Mouse (Mus musculus) limb, embryonic 12.5 days (tissue): ENCODE measurements around the gene Gchfr. TPM values are rescaled to one million over a fixed set of nuclear protein-coding genes. Genes with fewer than 3 reads are reported as not detected.
A peak's percentile ranks its signal among the peaks of the same experiment; 100 is the strongest.

ENCODE experiments used
- ATAC-seq: fragments of 200-750 bp; cut with Nextera tagmentation; 2 replicates; pipeline ENCODE4 v1.8.0; 2017; ENCODE audit warnings: low read depth, moderate TSS enrichment; ENCODE audit not compliant: insufficient number of reproducible peaks, insufficient read depth, low FRiP score, low TSS enrichment
- H3K27ac ChIP-seq: fragments of 300-500 bp; sonication (generic); 2 replicates; pipeline ENCODE4 v1.5.1; 2016; ENCODE audit warnings: mild to moderate bottlenecking, moderate library complexity
- H3K27me3 ChIP-seq: fragments of 300-500 bp; sonication (generic); 2 replicates; pipeline ENCODE4 v1.6.1; 2016; ENCODE audit warnings: mild to moderate bottlenecking, moderate library complexity
- H3K36me3 ChIP-seq: fragments of 300-500 bp; sonication (generic); 2 replicates; pipeline ENCODE4 v1.6.1; 2016; ENCODE audit warnings: mild to moderate bottlenecking, moderate library complexity
- H3K4me1 ChIP-seq: fragments of 300-500 bp; sonication (generic); replicated peaks from 2 replicates; pipeline ENCODE4 v1.6.1; 2016
- H3K4me2 ChIP-seq: fragments of 300-500 bp; sonication (generic); 2 replicates; pipeline ENCODE4 v1.6.1; 2016; ENCODE audit warnings: mild to moderate bottlenecking, moderate library complexity
- H3K4me3 ChIP-seq: fragments of 300-500 bp; sonication (generic); replicated peaks from 2 replicates; pipeline ENCODE4 v1.5.1; 2016; ENCODE audit warnings: mild to moderate bottlenecking
- H3K9ac ChIP-seq: fragments of 300-500 bp; sonication (generic); replicated peaks from 2 replicates; pipeline ENCODE4 v1.6.1; 2016; ENCODE audit warnings: mild to moderate bottlenecking, moderate library complexity
- H3K9me3 ChIP-seq: fragments of 300-500 bp; sonication (generic); 2 replicates; pipeline ENCODE4 v1.6.1; 2016; ENCODE audit warnings: mild to moderate bottlenecking, moderate library complexity
- WGBS: fragments of 180-500 bp; shearing (Covaris S2); methylation state at CpG from one replicate; pipeline ENCODE4 v1.1.7; 2016; 5-methylcytosine and 5-hydroxymethylcytosine counted together
- polyA plus RNA-seq: library from polyadenylated mRNA; unstranded; fragments of >200 nt; fragmentation: Nextera tagmentation; extraction: Ambion mirVana; gene quantifications from 2 replicates; pipeline ENCODE4 v1.2.1, GENCODE M21; 2016

The Gchfr gene
- 5.0 and 6.7 TPM in 2 replicates for polyA plus RNA-seq

DNA sequence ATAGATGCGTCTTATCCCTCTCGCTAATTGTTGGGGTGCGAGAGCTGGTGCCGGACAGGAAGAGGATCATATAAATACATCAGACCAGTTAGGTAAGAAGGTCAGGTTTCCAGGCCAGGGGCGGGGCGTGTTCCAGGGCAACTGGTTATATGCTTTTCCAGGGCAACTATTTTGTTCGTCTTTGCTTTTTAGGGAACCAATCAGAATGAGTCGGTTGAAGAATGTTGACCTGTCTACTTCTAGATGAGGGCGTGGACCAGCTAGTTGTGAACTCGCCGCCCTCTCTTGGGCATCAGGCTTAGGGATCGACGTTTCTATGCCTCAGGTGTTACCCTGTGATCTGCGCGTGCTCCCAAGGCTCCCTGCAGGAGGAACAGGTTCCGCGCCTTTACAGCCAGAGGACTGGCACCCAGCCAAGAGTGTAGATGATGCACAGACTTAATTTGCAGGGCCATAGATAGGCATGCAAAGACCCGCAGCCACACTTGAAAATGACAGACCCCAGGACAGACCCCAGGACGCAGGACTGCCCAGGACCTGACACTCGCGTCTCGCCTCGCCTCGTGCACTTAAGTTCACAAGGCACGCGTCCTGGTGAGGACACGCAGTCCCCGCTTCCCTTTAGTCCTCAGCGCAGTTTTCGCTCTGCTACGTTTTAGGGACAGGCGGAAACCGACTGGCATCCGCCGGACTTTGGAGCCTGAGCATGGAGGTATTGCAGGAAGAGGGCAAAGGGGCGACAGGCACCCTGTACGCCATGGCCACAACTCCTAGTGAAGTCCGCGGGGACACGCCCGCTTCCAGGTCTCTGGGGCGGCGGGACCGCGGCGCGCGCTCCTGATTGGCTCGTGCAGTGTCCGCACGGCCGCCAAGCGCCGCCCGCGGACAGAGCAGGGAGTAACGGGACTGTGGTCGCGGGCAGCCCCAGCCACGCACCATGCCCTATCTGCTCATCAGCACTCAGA is at the start of gene Gchfr:
Gene Gchfr, plus strand, starts transcription at position 873 of the 965 bp plus-strand sequence.
- H3K4me2 ChIP-seq = peak within 1 kb of the TSS; percentile 98
- H3K4me3 ChIP-seq = peak within 1 kb of the TSS; percentile 55
- H3K9ac ChIP-seq = peak within 1 kb of the TSS; percentile 51
- H3K4me1 ChIP-seq = peaks cover 21% of the 10 kb centered on the region
- ATAC-seq = peak; percentile 67; the same call in 1 of the 2 replicates
- no peaks in the 10 kb centered on the region for H3K9me3 ChIP-seq
- WGBS = under 1% methylated on average over 60 of the region's 60 CpGs
- peaks cover 57% of the 10 kb centered on the region for H3K27me3 ChIP-seq
- H3K27ac ChIP-seq = no peak within 1 kb of the TSS
- H3K36me3 ChIP-seq = no peaks in the 10 kb centered on the region

- Histone ChIP-seq H3K36me3 (peaks cover 94% of the 10 kb centered on the region), H3K9me3 (no peaks in the 10 kb centered on the region), H3K27ac (no peak overlapping the region), H3K9ac (no peak overlapping the region), H3K4me2 (no peak overlapping the region), H3K27me3 (no peaks in the 10 kb centered on the region), H3K4me1 (no peaks in the 10 kb centered on the region), H3K4me3 (no peak overlapping the region)
- WGBS = 87% methylated on average over 5 of the region's 5 CpGs
- no peak for ATAC-seq
Observed at GRCm38 (mm10) chr2:119136346-119136898, 31.2 kb upstream of the Gchfr start.

- Histone ChIP-seq H3K27ac (no peak overlapping the region), H3K4me3 (no peak overlapping the region), H3K4me1 (no peaks in the 10 kb centered on the region), H3K36me3 (peaks cover 90% of the 10 kb centered on the region), H3K4me2 (no peak overlapping the region), H3K27me3 (no peaks in the 10 kb centered on the region), H3K9me3 (peaks cover 5% of the 10 kb centered on the region; the same call in 1 of the 2 replicates), H3K9ac (no peak overlapping the region)
- no peak for ATAC-seq
- WGBS = 93% methylated on average over 2 of the region's 2 CpGs
Observed at GRCm38 (mm10) chr2:119145199-119145598, 22.4 kb upstream of the Gchfr start.

- ATAC-seq = no peak
- WGBS = 92% methylated on average over 6 of the region's 6 CpGs
- H3K27ac ChIP-seq = no peak overlapping the region
- no peak overlapping the region for H3K9ac ChIP-seq
- no peaks in the 10 kb centered on the region for H3K27me3 ChIP-seq
- no peak overlapping the region for H3K4me2 ChIP-seq
- H3K4me1 ChIP-seq = no peaks in the 10 kb centered on the region
- H3K36me3 ChIP-seq = peaks cover 91% of the 10 kb centered on the region
- no peak overlapping the region for H3K4me3 ChIP-seq
- peaks cover 5% of the 10 kb centered on the region; the same call in 1 of the 2 replicates for H3K9me3 ChIP-seq
Observed at GRCm38 (mm10) chr2:119146435-119146834, 21.1 kb upstream of the Gchfr start.

DNA sequence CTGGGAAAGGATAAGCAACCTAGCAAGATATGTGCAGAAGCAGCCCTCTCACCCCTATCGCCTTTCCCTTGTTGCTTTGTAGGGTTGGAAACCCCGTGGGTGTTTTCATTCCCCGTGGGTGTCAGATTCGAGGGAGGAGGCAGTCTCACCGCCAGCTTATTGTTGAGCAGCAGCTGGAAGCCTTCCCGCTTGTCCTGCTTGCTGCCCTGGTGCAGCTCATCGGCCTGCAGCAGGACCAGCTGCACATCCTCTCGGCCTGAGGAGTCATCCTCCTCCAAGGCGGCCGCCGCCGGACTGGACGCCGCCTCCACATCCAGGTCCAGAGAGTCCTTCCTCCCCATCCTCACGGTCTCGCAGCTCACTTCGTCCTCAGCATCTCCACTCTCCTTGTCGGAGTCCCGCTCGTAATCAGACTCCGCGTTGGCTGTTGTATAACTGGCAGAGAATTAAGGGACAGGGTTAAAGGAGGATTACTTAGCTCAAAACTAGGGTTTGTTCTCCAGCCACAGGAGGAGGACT is 20.4 kb upstream of the Gchfr start:
- H3K4me3 ChIP-seq = no peak overlapping the region
- no peak overlapping the region for H3K27ac ChIP-seq
- no peak for ATAC-seq
- no peaks in the 10 kb centered on the region for H3K4me1 ChIP-seq
- peaks cover 5% of the 10 kb centered on the region; the same call in 1 of the 2 replicates for H3K9me3 ChIP-seq
- no peak overlapping the region for H3K4me2 ChIP-seq
- 86% methylated on average over 22 of the region's 22 CpGs for WGBS
- H3K36me3 ChIP-seq = peaks cover 91% of the 10 kb centered on the region
- no peak overlapping the region for H3K9ac ChIP-seq
- H3K27me3 ChIP-seq = no peaks in the 10 kb centered on the region

- Histone ChIP-seq H3K4me2 (no peak overlapping the region), H3K9ac (no peak overlapping the region), H3K36me3 (peaks cover 91% of the 10 kb centered on the region), H3K27ac (no peak overlapping the region), H3K9me3 (peaks cover 5% of the 10 kb centered on the region; the same call in 1 of the 2 replicates), H3K27me3 (no peaks in the 10 kb centered on the region), H3K4me1 (no peaks in the 10 kb centered on the region), H3K4me3 (no peak overlapping the region)
- WGBS = 90% methylated on average over 8 of the region's 8 CpGs
- ATAC-seq = no peak
Observed at GRCm38 (mm10) chr2:119147775-119148174, 19.8 kb upstream of the Gchfr start.

DNA sequence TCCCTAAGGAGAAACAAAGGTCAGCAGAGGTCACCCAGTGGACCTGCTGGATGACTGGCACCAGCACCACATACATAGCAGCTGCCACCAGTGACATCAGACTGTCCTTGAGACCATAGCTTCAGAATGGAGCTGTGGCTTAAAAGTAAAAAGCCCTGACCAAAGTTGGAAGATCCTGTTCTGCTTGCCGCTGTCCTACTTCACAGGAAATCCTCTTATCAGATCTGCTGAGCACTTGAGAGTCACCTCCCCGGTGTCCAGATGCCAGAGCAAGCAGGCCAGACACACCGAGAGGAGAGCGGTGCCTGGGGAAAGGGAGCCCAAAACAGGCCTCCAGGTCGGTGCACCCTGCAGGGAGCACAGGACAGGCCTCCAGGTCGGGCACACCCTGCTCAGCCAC is 15.3 kb upstream of the Gchfr start:
- Histone ChIP-seq H3K27me3 (no peaks in the 10 kb centered on the region), H3K4me2 (no peak overlapping the region), H3K4me1 (peaks cover 11% of the 10 kb centered on the region), H3K9ac (no peak overlapping the region), H3K9me3 (no peaks in the 10 kb centered on the region), H3K27ac (no peak overlapping the region), H3K4me3 (no peak overlapping the region), H3K36me3 (peaks cover 71% of the 10 kb centered on the region)
- WGBS = 89% methylated on average over 6 of the region's 6 CpGs
- ATAC-seq = no peak

GRCm38 (mm10) chr2:119154683-119155082 is 12.9 kb upstream of the Gchfr start:
- no peak overlapping the region for H3K27ac ChIP-seq
- H3K4me2 ChIP-seq = no peak overlapping the region
- H3K4me3 ChIP-seq = no peak overlapping the region
- no peaks in the 10 kb centered on the region for H3K27me3 ChIP-seq
- peaks cover 15% of the 10 kb centered on the region for H3K4me1 ChIP-seq
- H3K9ac ChIP-seq = no peak overlapping the region
- H3K9me3 ChIP-seq = no peaks in the 10 kb centered on the region
- no peak for ATAC-seq
- 80% methylated on average over 2 of the region's 2 CpGs for WGBS
- H3K36me3 ChIP-seq = peaks cover 47% of the 10 kb centered on the region

DNA sequence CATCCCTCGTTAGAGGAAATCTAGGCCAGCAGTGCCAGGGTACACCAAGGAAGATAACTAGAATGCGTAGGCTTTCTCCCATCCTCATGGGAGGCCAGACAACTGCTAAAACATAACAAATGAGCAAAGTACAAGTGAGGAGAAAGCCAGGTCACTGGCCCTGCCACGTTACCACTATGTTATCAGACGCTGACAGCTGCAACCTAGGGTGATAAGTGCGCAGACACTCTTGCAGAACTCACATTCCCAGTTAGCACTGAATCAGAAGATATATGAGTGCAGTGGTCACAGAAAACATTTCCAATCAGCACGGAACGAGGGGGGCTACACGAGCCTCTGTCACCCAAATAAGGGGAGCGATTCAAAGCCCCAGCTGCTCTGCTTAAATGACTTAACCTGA is 12.2 kb upstream of the Gchfr start:
- 85% methylated on average over 9 of the region's 9 CpGs for WGBS
- no peaks in the 10 kb centered on the region for H3K9me3 ChIP-seq
- peak overlapping the region; percentile 92 for H3K4me2 ChIP-seq

GRCm38 (mm10) chr2:119156081-119156680 is 11.4 kb upstream of the Gchfr start:
- Histone ChIP-seq H3K4me2 (peak overlapping the region; percentile 92), H3K9me3 (no peaks in the 10 kb centered on the region), H3K27ac (peak overlapping the region; percentile 46), H3K4me3 (peak overlapping the region; percentile 99), H3K27me3 (no peaks in the 10 kb centered on the region), H3K9ac (peak overlapping the region; percentile 92), H3K4me1 (peaks cover 15% of the 10 kb centered on the region), H3K36me3 (peaks cover 32% of the 10 kb centered on the region)
- ATAC-seq = peak; percentile 11
- WGBS = 6% methylated on average over 34 of the region's 34 CpGs

More for the DNA sequence above, 12.2 kb upstream of the Gchfr start:
- no peak overlapping the region for H3K27ac ChIP-seq
- no peaks in the 10 kb centered on the region for H3K27me3 ChIP-seq
- ATAC-seq = no peak
- peaks cover 40% of the 10 kb centered on the region for H3K36me3 ChIP-seq
- peaks cover 15% of the 10 kb centered on the region for H3K4me1 ChIP-seq
- H3K9ac ChIP-seq = no peak overlapping the region
- H3K4me3 ChIP-seq = peak overlapping the region; percentile 99
